Comparison of ENCODE assay signal across 8 mouse cellular contexts in the genomic region with DNA sequence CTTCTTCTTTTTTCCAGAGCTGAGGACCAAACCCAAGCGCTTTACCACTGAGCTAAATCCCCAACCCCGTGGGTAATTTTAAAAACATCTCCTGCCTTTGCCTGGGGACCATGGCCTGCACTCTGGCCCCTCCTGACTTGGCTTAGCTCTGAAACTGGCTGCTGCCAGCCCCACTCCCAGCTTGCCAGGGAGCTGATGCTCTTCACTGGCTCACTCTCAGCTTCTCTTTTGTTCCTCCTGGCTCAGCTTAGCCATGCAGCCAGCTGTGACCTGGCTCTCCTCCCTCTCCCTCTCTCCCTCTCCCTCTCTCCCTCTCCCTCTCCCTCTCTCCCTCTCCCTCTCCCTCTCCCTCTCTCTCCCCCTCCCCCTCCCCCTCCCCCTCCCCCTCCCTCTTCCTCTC. TPM values are rescaled to one million over a fixed set of nuclear protein-coding genes. Genes with fewer than 3 reads are reported as not detected.
DNase-seq lines count a peak whose midpoint lies in the region; ATAC-seq lines count a peak whose summit lies in the region.

No protein-coding gene starts in this region.

- peak; percentile 62 for DNase-seq in gastrocnemius, adult 18-20 months (ENCODE audit: low spot score)
- peak; percentile 28 to 38 for DNase-seq in kidney, adult 8-10 months
- DNase-seq in urinary bladder, adult 18-20 months (ENCODE audit: low spot score in 2 of 2): no peak
- no peak for DNase-seq in embryo, embryonic 10.5 days (ENCODE audit: low spot score)
- DNase-seq in thymus, adult 18-20 months: no peak

- no peak overlapping the region for H3K27ac ChIP-seq in hindbrain, embryonic 15.5 days (replicated peaks)
- H3K27ac ChIP-seq in hindbrain, embryonic 13.5 days: no peak overlapping the region
- H3K27ac ChIP-seq in midbrain, embryonic 13.5 days: no peak overlapping the region

- ATAC-seq in hindbrain, embryonic 15.5 days (ENCODE audit: low FRiP score, low read depth): peak; percentile 76; the same call in 1 of the 2 replicates
- no peak for ATAC-seq in hindbrain, embryonic 13.5 days (ENCODE audit: low FRiP score)
- ATAC-seq in midbrain, embryonic 13.5 days: peak; percentile 65

- H3K36me3 ChIP-seq in hindbrain, embryonic 15.5 days: no peaks in the 10 kb centered on the region
- no peaks in the 10 kb centered on the region for H3K36me3 ChIP-seq in hindbrain, embryonic 13.5 days
- H3K36me3 ChIP-seq in midbrain, embryonic 13.5 days: no peaks in the 10 kb centered on the region

- no peak overlapping the region for H3K4me2 ChIP-seq in hindbrain, embryonic 15.5 days
- H3K4me2 ChIP-seq in hindbrain, embryonic 13.5 days: no peak overlapping the region
- no peak overlapping the region for H3K4me2 ChIP-seq in midbrain, embryonic 13.5 days (replicated peaks)

- no peak overlapping the region for H3K9ac ChIP-seq in hindbrain, embryonic 15.5 days
- no peak overlapping the region for H3K9ac ChIP-seq in hindbrain, embryonic 13.5 days
- H3K9ac ChIP-seq in midbrain, embryonic 13.5 days (replicated peaks): no peak overlapping the region

- H3K27me3 ChIP-seq in hindbrain, embryonic 15.5 days: no peaks in the 10 kb centered on the region
- H3K27me3 ChIP-seq in hindbrain, embryonic 13.5 days: no peaks in the 10 kb centered on the region
- no peaks in the 10 kb centered on the region for H3K27me3 ChIP-seq in midbrain, embryonic 13.5 days

- H3K4me1 ChIP-seq in hindbrain, embryonic 15.5 days (replicated peaks): no peaks in the 10 kb centered on the region
- H3K4me1 ChIP-seq in hindbrain, embryonic 13.5 days (replicated peaks): no peaks in the 10 kb centered on the region
- 0 out of 2 replicates have a peak, but pooled peaks cover 2% of the 10 kb centered on the region for H3K4me1 ChIP-seq in midbrain, embryonic 13.5 days (replicated peaks)

- H3K9me3 ChIP-seq in hindbrain, embryonic 15.5 days: no peaks in the 10 kb centered on the region
- no peaks in the 10 kb centered on the region for H3K9me3 ChIP-seq in hindbrain, embryonic 13.5 days
- H3K9me3 ChIP-seq in midbrain, embryonic 13.5 days: no peaks in the 10 kb centered on the region

- no peak overlapping the region for H3K4me3 ChIP-seq in hindbrain, embryonic 15.5 days
- H3K4me3 ChIP-seq in hindbrain, embryonic 13.5 days: no peak overlapping the region
- no peak overlapping the region for H3K4me3 ChIP-seq in midbrain, embryonic 13.5 days (replicated peaks)

- WGBS in hindbrain, embryonic 15.5 days: no CpG with 5 or more reads among the region's 2 CpGs
- 65% methylated on average over 2 of the region's 2 CpGs for WGBS in hindbrain, embryonic 13.5 days
- WGBS in midbrain, embryonic 13.5 days: 25% methylated on average over 2 of the region's 2 CpGs

RNA-seq across cellular contexts. Expression of a gene that starts 18.7 kb away (rescaled TPM):
- polyA plus RNA-seq in hindbrain, embryonic 15.5 days (2015; fragmentation: Nextera tagmentation; extraction: Ambion mirVana): 17.7 and 20.4 TPM in 2 replicates
- polyA plus RNA-seq in hindbrain, embryonic 13.5 days (2015; fragmentation: Nextera tagmentation; extraction: Ambion mirVana): 17.1 and 17.3 TPM in 2 replicates
- 10 to 100 TPM; 36.4 to 41.6 TPM for total RNA-seq in gastrocnemius, adult 18-20 months (2021)
- 15.6 and 20.1 TPM in 2 replicates for polyA plus RNA-seq in midbrain, embryonic 13.5 days (2015; fragmentation: Nextera tagmentation; extraction: Ambion mirVana)

RNA-seq across cellular contexts. Expression of a gene that starts 30.6 kb away (rescaled TPM):
- 0.17 and 0.39 TPM in 2 replicates for polyA plus RNA-seq in hindbrain, embryonic 15.5 days (2015; fragmentation: Nextera tagmentation; extraction: Ambion mirVana)
- polyA plus RNA-seq in hindbrain, embryonic 13.5 days (2015; fragmentation: Nextera tagmentation; extraction: Ambion mirVana): 0.32 and 0.38 TPM in 2 replicates
- total RNA-seq in gastrocnemius, adult 18-20 months (2021): under 1 TPM; 0.21 to 0.33 TPM
- polyA plus RNA-seq in midbrain, embryonic 13.5 days (2015; fragmentation: Nextera tagmentation; extraction: Ambion mirVana): 0.30 TPM in 2 replicates

RNA-seq across cellular contexts. Expression of a gene that starts 49.2 kb away (rescaled TPM):
- polyA plus RNA-seq in hindbrain, embryonic 15.5 days (2015; fragmentation: Nextera tagmentation; extraction: Ambion mirVana): 8.4 and 8.8 TPM in 2 replicates
- polyA plus RNA-seq in hindbrain, embryonic 13.5 days (2015; fragmentation: Nextera tagmentation; extraction: Ambion mirVana): 8.1 and 8.6 TPM in 2 replicates
- total RNA-seq in gastrocnemius, adult 18-20 months (2021): 1 to 10 TPM; 2.4 to 2.6 TPM
- 8.4 and 9.3 TPM in 2 replicates for polyA plus RNA-seq in midbrain, embryonic 13.5 days (2015; fragmentation: Nextera tagmentation; extraction: Ambion mirVana)

RNA-seq across cellular contexts. Expression of a gene that starts 52.8 kb away (rescaled TPM):
- 61.5 and 63.7 TPM in 2 replicates for polyA plus RNA-seq in hindbrain, embryonic 15.5 days (2015; fragmentation: Nextera tagmentation; extraction: Ambion mirVana)
- 59.7 and 60.7 TPM in 2 replicates for polyA plus RNA-seq in hindbrain, embryonic 13.5 days (2015; fragmentation: Nextera tagmentation; extraction: Ambion mirVana)
- total RNA-seq in gastrocnemius, adult 18-20 months (2021): 10 to 100 TPM; 34.7 to 34.9 TPM
- 52.4 and 54.0 TPM in 2 replicates for polyA plus RNA-seq in midbrain, embryonic 13.5 days (2015; fragmentation: Nextera tagmentation; extraction: Ambion mirVana)

Comparison
In these comparisons a context has a peak if more than half of its experiments do, and no peak if none do; other contexts are left out.
1. DNase-seq: peak in gastrocnemius, adult 18-20 months (single experiment) and kidney, adult 8-10 months (2 of 2); none in urinary bladder, adult 18-20 months (0 of 2), embryo, embryonic 10.5 days (single experiment) and thymus, adult 18-20 months (0 of 2).